Mouse (Mus musculus) retina, postnatal 7 days (tissue): ENCODE measurements around the gene Zswim7.
"Not testable (repeated sequence)": the region's sequence is repeated elsewhere in the genome, so short reads cannot be mapped to it uniquely, and the experiment has no call there.

Experiments
- DNase-seq: peaks from one replicate; pipeline ENCODE4 v3.0.0-alpha.2; 2012; ENCODE audit warnings: low read depth, low spot score

Zswim7 gene

GRCm38 (mm10) chr11:62280675-62281600 is at the start of gene Zswim7, which contains the start of gene Ttc19:
TSS of gene Zswim7 (minus strand) at chr11:62281375.
TSS of gene Ttc19 (plus strand) at chr11:62281473.
- DNase-seq, result peak; percentile 93

- no peak for DNase-seq
Measured at GRCm38 (mm10) chr11:62323659-62324058, 42.5 kb upstream of the Zswim7 start.

- DNase-seq, result no peak
Measured at GRCm38 (mm10) chr11:62320097-62320496, 38.9 kb upstream of the Zswim7 start.

GRCm38 (mm10) chr11:62317746-62318145 is 36.6 kb upstream of the Zswim7 start:
- no peak for DNase-seq

GRCm38 (mm10) chr11:62314984-62315383 is 33.8 kb upstream of the Zswim7 start:
- no peak for DNase-seq

- DNase-seq, result no peak
Measured at GRCm38 (mm10) chr11:62309296-62309695, 28.1 kb upstream of the Zswim7 start.

- DNase-seq, result no peak
Measured at GRCm38 (mm10) chr11:62305866-62306265, 24.7 kb upstream of the Zswim7 start.

- no peak for DNase-seq
Measured at GRCm38 (mm10) chr11:62298883-62299282, 17.7 kb upstream of the Zswim7 start.

GRCm38 (mm10) chr11:62294121-62294520 is 12.9 kb upstream of the Zswim7 start:
- DNase-seq, result no peak

- DNase-seq, result no peak
Measured at GRCm38 (mm10) chr11:62287700-62288099, 6.5 kb upstream of the Zswim7 start.

- DNase-seq, result no peak
Measured at GRCm38 (mm10) chr11:62285020-62285419, 3.8 kb upstream of the Zswim7 start.

- not testable (repeated sequence) for DNase-seq
Measured at GRCm38 (mm10) chr11:62284020-62284419, 2.8 kb upstream of the Zswim7 start.

GRCm38 (mm10) chr11:62281601-62281997 is 424 bp upstream of the Zswim7 start:
- DNase-seq, result no peak

GRCm38 (mm10) chr11:62278027-62278426 is 3.1 kb downstream of the Zswim7 start:
- DNase-seq, result peak; percentile 49

GRCm38 (mm10) chr11:62277086-62277485 is 4.1 kb downstream of the Zswim7 start:
- no peak for DNase-seq

- DNase-seq, result no peak
Measured at GRCm38 (mm10) chr11:62270851-62271250, 10.3 kb downstream of the Zswim7 start.

- DNase-seq, result no peak
Measured at GRCm38 (mm10) chr11:62269097-62269496, 12.1 kb downstream of the Zswim7 start.

GRCm38 (mm10) chr11:62268381-62268780 is 12.8 kb downstream of the Zswim7 start:
- no peak for DNase-seq

- DNase-seq, result no peak
Measured at GRCm38 (mm10) chr11:62266466-62267214, 14.5 kb downstream of the Zswim7 start.

GRCm38 (mm10) chr11:62265642-62266041 is 15.5 kb downstream of the Zswim7 start:
- no peak for DNase-seq

GRCm38 (mm10) chr11:62264018-62264417 is 17.2 kb downstream of the Zswim7 start:
- no peak for DNase-seq

GRCm38 (mm10) chr11:62263599-62263998 is 17.6 kb downstream of the Zswim7 start:
- no peak for DNase-seq
